Mouse (Mus musculus) central nervous system, embryonic 14 days (tissue): ENCODE data around the gene Krtap13. TPM values are rescaled to one million over a fixed set of nuclear protein-coding genes. Genes with fewer than 3 reads are reported as not detected.

Experiments
- polyA plus RNA-seq: library from polyadenylated mRNA; depleted of rRNA; stranded (reverse); fragments of >200 nt; gene quantifications from 2 replicates; pipeline ENCODE4 v1.2.3, GENCODE M21; 2012; rRNA removed

Gene Krtap13
- not detected in 2 replicates for polyA plus RNA-seq

GRCm38 (mm10) chr16:88751535-88751934, at the start of gene Krtap13:
Gene Krtap13, minus strand, starts transcription at chr16:88751635.

GRCm38 (mm10) chr16:88777596-88777995, 26.2 kb upstream of the Krtap13 start, which contains the start of gene Gm5965:
Gene Gm5965, plus strand, starts transcription at chr16:88777896.

GRCm38 (mm10) chr16:88774106-88774505, 22.7 kb upstream of the Krtap13 start, which contains the start of gene 2310057N15Rik:
Gene 2310057N15Rik, minus strand, starts transcription at chr16:88774206.

GRCm38 (mm10) chr16:88758547-88758946, 7.1 kb upstream of the Krtap13 start, which contains the start of gene 2310034C09Rik:
Gene 2310034C09Rik, plus strand, starts transcription at chr16:88758847.

GRCm38 (mm10) chr16:88728812-88729275, 22.6 kb downstream of the Krtap13 start, which contains the start of gene Krtap13-1:
Gene Krtap13-1, plus strand, starts transcription at chr16:88728862.

GRCm38 (mm10) chr16:88707496-88708012, 43.9 kb downstream of the Krtap13 start, which contains the start of gene 2310061N02Rik:
Gene 2310061N02Rik, minus strand, starts transcription at chr16:88707962.

Other genes starting within 250 kb of the Krtap13 start
- gene Cldn17, start 244.7 kb downstream of the Krtap13 start, polyA plus RNA-seq: not detected in 2 replicates
- gene Cldn8, start 188.5 kb downstream of the Krtap13 start, polyA plus RNA-seq: 0.04 and 0.89 TPM in 2 replicates
- gene Krtap24-1, start 139.4 kb downstream of the Krtap13 start, polyA plus RNA-seq: not detected in 2 replicates
- gene 2310079G19Rik, start 124.0 kb downstream of the Krtap13 start, polyA plus RNA-seq: not detected in 2 replicates
- gene Krtap26-1, start 103.8 kb downstream of the Krtap13 start, polyA plus RNA-seq: not detected in 2 replicates
- not detected in 2 replicates for gene Krtap27-1, start 80.0 kb downstream of the Krtap13 start, polyA plus RNA-seq
- gene 2310061N02Rik, start 43.7 kb downstream of the Krtap13 start, polyA plus RNA-seq: not detected in 2 replicates
- gene Krtap13-1, start 22.8 kb downstream of the Krtap13 start, polyA plus RNA-seq: not detected in 2 replicates
- not detected in 2 replicates for gene 2310034C09Rik, start 7.2 kb upstream of the Krtap13 start, polyA plus RNA-seq
- gene 2310057N15Rik, start 22.6 kb upstream of the Krtap13 start, polyA plus RNA-seq: not detected in 2 replicates
- gene Gm5965, start 26.3 kb upstream of the Krtap13 start, polyA plus RNA-seq: not detected in 2 replicates
- not detected in 2 replicates for gene Gm20741, start 60.6 kb upstream of the Krtap13 start, polyA plus RNA-seq
- gene Krtap15, start 68.6 kb upstream of the Krtap13 start, polyA plus RNA-seq: not detected in 2 replicates
- gene Krtap14, start 74.5 kb upstream of the Krtap13 start, polyA plus RNA-seq: not detected in 2 replicates
- not detected in 2 replicates for gene Krtap19-1, start 117.8 kb upstream of the Krtap13 start, polyA plus RNA-seq
- not detected in 2 replicates for gene Krtap19-2, start 122.6 kb upstream of the Krtap13 start, polyA plus RNA-seq
- gene Krtap19-3, start 126.4 kb upstream of the Krtap13 start, polyA plus RNA-seq: not detected in 2 replicates
- not detected in 2 replicates for gene Krtap19-4, start 133.5 kb upstream of the Krtap13 start, polyA plus RNA-seq
- not detected in 2 replicates for gene Krtap19-5, start 144.8 kb upstream of the Krtap13 start, polyA plus RNA-seq
- not detected in 2 replicates for gene Krtap19-9b, start 180.6 kb upstream of the Krtap13 start, polyA plus RNA-seq
- not detected in 2 replicates for gene Krtap16-3, start 211.2 kb upstream of the Krtap13 start, polyA plus RNA-seq